Mouse (Mus musculus) midbrain, embryonic 13.5 days (tissue): Measurements from ENCODE around the gene Aplf. TPM values are rescaled to one million over a fixed set of nuclear protein-coding genes. Genes with fewer than 3 reads are reported as not detected.
"Not testable (repeated sequence)": the region's sequence is repeated elsewhere in the genome, so short reads cannot be mapped to it uniquely, and the experiment has no call there.

ENCODE experiments used
- ATAC-seq: fragments of 200-750 bp; cut with Nextera tagmentation; 2 replicates; pipeline ENCODE4 v1.8.0; 2017; ENCODE audit warnings: mild to moderate bottlenecking, moderate TSS enrichment, moderate library complexity
- H3K27ac ChIP-seq: fragments of 300-500 bp; sonication (generic); 2 replicates; pipeline ENCODE4 v1.5.1; 2015; ENCODE audit warnings: inconsistent platforms, mild to moderate bottlenecking, moderate library complexity
- H3K27me3 ChIP-seq: fragments of 300-500 bp; sonication (generic); 2 replicates; pipeline ENCODE4 v1.6.1; 2015; ENCODE audit warnings: mild to moderate bottlenecking, inconsistent platforms
- H3K36me3 ChIP-seq: fragments of 300-500 bp; sonication (generic); 2 replicates; pipeline ENCODE4 v1.6.1; 2015; ENCODE audit warnings: mild to moderate bottlenecking, inconsistent platforms
- H3K4me1 ChIP-seq: fragments of 300-500 bp; sonication (generic); replicated peaks from 2 replicates; pipeline ENCODE4 v1.6.1; 2015; ENCODE audit warnings: inconsistent platforms
- H3K4me2 ChIP-seq: fragments of 300-500 bp; sonication (generic); replicated peaks from 2 replicates; pipeline ENCODE4 v1.6.1; 2015; ENCODE audit warnings: moderate library complexity, mild to moderate bottlenecking, inconsistent platforms
- H3K4me3 ChIP-seq: fragments of 300-500 bp; sonication (generic); replicated peaks from 2 replicates; pipeline ENCODE4 v1.5.1; 2015; ENCODE audit warnings: mild to moderate bottlenecking, inconsistent platforms
- H3K9ac ChIP-seq: fragments of 300-500 bp; sonication (generic); replicated peaks from 2 replicates; pipeline ENCODE4 v1.6.1; 2015; ENCODE audit warnings: mild to moderate bottlenecking, inconsistent platforms
- H3K9me3 ChIP-seq: fragments of 300-500 bp; sonication (generic); 2 replicates; pipeline ENCODE4 v1.6.1; 2016; ENCODE audit warnings: mild to moderate bottlenecking, inconsistent platforms
- WGBS: fragments of 180-500 bp; shearing (Covaris S2); methylation state at CpG from one replicate; pipeline ENCODE4 v1.1.7; 2015; 5-methylcytosine and 5-hydroxymethylcytosine counted together
- polyA plus RNA-seq: library from polyadenylated mRNA; unstranded; fragments of >200 nt; fragmentation: Nextera tagmentation; extraction: Ambion mirVana; gene quantifications from 2 replicates; pipeline ENCODE4 v1.2.1, GENCODE M21; 2015

Aplf gene
- polyA plus RNA-seq, 1 experiment from 2014 or later = 10.7 TPM

DNA sequence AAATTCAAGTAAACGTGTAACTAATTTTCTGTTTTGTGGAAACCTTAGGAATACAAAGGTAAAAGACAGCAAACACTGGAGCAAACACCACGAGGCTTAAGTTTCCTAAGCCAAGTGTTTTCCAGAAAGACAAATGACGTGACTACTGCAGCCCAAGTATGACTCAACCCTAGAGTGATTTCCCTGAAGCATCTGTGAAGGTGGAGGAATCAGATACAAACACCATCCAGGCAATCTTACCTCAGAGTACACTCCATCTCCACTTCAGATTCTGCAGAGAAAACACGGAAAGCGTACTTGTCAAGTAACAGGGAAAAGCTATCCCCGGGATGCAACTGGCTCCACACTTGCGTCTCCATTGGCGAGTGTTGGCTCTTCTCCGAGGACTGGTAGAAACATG lies 8.5 kb downstream of the Aplf start:
- no peak overlapping the region for H3K4me3 ChIP-seq
- no peaks in the 10 kb centered on the region for H3K36me3 ChIP-seq
- ATAC-seq = no peak
- no peaks in the 10 kb centered on the region for H3K27me3 ChIP-seq
- no peak overlapping the region for H3K27ac ChIP-seq
- peaks cover 6% of the 10 kb centered on the region for H3K4me1 ChIP-seq
- no peak overlapping the region for H3K9ac ChIP-seq
- no peak overlapping the region for H3K4me2 ChIP-seq
- no peaks in the 10 kb centered on the region for H3K9me3 ChIP-seq
- WGBS = 92% methylated on average over 9 of the region's 9 CpGs

DNA sequence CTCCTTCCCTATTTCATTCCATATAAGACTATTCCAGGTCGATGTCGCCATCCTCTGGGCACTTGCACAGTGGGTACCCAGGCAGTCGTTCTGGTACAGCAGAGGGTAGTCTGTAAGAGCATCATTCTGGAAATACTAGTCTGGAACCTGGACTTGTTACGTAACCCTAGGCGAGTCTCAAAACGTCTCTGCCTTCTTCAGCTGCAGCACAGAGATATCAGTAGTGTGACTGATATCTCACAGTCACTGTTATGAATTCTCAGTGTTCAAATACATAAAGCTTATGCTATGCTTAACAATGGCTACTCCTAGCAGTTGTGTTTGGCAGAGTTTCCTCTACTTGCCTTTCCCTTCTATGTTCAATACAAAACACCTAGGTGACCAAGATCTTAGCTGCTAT lies 9.8 kb downstream of the Aplf start:
- Histone ChIP-seq H3K9me3 (no peaks in the 10 kb centered on the region), H3K4me2 (no peak overlapping the region), H3K4me1 (no peaks in the 10 kb centered on the region), H3K36me3 (0 out of 2 replicates have a peak, but pooled peaks cover 3% of the 10 kb centered on the region), H3K27me3 (no peaks in the 10 kb centered on the region), H3K9ac (no peak overlapping the region), H3K27ac (no peak overlapping the region), H3K4me3 (no peak overlapping the region)
- ATAC-seq = no peak
- WGBS = 77% methylated on average over 6 of the region's 6 CpGs

DNA sequence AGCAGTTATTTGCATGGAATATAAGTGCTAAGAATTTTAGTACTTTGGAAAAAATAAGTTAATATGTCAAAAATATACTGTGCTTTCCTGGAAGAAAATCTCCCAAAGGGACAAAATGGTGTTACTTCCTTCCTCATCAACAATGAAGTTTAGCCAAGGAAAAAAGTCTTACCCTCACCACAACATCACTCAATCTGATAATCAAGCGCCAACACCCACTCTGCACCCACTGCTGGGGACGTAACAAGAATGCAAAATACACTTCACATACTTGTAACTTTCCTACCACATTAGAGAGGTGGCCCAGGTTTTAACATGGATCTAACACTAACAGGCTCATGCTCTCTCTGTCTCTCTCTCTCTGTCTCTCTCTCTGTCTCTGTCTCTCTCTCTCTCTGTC lies 10.3 kb downstream of the Aplf start:
- Histone ChIP-seq H3K4me1 (no peaks in the 10 kb centered on the region), H3K27ac (no peak overlapping the region), H3K4me3 (no peak overlapping the region), H3K36me3 (0 out of 2 replicates have a peak, but pooled peaks cover 3% of the 10 kb centered on the region), H3K9me3 (no peaks in the 10 kb centered on the region), H3K27me3 (no peaks in the 10 kb centered on the region), H3K9ac (no peak overlapping the region), H3K4me2 (no peak overlapping the region)
- 90% methylated on average over 2 of the region's 2 CpGs for WGBS
- no peak for ATAC-seq

DNA sequence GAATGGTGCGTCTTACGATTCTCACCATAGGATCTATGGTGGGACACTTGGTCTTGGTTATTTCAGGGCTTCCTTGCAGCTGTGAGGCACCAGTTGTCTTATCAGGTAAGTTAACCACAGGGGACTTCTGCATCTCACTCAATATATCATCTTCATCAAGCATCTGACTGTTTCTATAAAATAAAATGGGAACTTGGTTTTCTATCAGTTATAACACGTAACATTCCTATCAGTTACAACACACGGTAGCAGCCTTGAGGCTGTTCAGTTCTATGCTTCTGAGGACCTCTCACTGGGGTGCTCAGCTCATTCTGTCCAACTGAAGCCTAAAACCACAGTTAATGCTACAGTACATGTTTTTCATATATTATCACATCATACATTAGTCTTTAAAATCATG lies 13.2 kb downstream of the Aplf start:
- Histone ChIP-seq H3K9ac (no peak overlapping the region), H3K4me1 (no peaks in the 10 kb centered on the region), H3K9me3 (no peaks in the 10 kb centered on the region), H3K36me3 (0 out of 2 replicates have a peak, but pooled peaks cover 7% of the 10 kb centered on the region), H3K27ac (no peak overlapping the region), H3K27me3 (no peaks in the 10 kb centered on the region), H3K4me3 (no peak overlapping the region), H3K4me2 (no peak overlapping the region)
- 98% methylated on average over 4 of the region's 4 CpGs for WGBS
- no peak for ATAC-seq

DNA sequence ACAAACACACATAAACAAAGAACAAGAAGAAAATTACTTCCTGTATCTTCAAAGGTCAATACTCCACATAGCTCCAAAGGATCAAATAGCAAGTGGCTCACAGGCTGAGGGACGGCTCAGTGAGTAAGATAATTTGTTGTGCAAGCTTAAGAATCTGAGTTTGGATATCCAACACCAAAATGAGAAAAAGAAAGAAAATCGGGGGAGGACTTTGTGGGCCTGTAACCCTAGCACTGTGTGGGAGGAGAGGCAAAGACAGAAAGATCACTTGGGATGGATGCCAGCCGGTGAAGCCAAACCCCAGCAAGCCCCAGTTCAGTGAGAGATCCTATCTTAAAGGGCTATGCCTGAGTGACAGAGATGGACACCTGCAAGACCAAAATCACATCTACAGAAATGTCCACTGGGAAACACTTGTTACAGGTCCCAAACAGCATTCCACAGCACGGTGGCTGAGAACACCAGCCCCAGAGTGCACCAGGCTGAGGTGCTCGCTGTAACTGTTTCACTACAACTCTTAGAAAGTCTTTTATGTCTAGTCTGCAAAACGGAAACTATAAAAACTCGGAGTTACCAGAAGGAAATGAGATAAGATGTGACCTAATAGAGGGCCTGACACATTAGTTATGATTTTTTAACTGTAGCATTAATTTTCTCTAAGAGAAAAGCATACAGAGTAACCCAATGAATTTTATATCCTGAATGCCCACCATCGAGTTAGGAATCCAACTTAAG lies 17.9 kb downstream of the Aplf start:
- H3K9ac ChIP-seq = no peak overlapping the region
- H3K4me3 ChIP-seq = no peak overlapping the region
- H3K4me1 ChIP-seq = no peaks in the 10 kb centered on the region
- H3K4me2 ChIP-seq = no peak overlapping the region
- no peaks in the 10 kb centered on the region for H3K9me3 ChIP-seq
- WGBS = 84% methylated on average over 8 of the region's 8 CpGs
- H3K27ac ChIP-seq = no peak overlapping the region
- ATAC-seq = no peak
- no peaks in the 10 kb centered on the region for H3K27me3 ChIP-seq
- H3K36me3 ChIP-seq = peaks cover 13% of the 10 kb centered on the region

DNA sequence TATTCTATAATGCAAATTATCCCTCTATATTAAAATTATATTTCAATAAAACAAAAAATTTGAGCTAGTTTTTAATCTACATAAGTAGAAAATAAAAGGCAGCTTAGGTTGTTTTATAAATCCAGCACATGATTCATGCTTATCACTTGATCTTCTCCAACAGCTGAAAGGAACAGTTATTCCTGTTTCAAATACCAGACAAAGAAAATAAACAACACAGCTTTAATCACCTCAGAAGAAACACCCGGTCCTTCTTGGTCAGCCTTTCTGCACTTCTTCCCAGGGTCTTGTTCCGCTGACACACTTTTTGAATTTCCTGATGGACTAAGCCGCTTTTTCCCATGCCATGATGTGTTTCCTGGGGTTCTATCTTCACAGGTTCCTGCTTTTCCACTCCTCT lies 18.5 kb downstream of the Aplf start:
- no peak for ATAC-seq
- Histone ChIP-seq H3K4me2 (no peak overlapping the region), H3K9me3 (no peaks in the 10 kb centered on the region), H3K9ac (no peak overlapping the region), H3K27me3 (no peaks in the 10 kb centered on the region), H3K36me3 (peaks cover 13% of the 10 kb centered on the region), H3K4me1 (no peaks in the 10 kb centered on the region), H3K4me3 (no peak overlapping the region), H3K27ac (no peak overlapping the region)
- WGBS = 82% methylated on average over 3 of the region's 3 CpGs

DNA sequence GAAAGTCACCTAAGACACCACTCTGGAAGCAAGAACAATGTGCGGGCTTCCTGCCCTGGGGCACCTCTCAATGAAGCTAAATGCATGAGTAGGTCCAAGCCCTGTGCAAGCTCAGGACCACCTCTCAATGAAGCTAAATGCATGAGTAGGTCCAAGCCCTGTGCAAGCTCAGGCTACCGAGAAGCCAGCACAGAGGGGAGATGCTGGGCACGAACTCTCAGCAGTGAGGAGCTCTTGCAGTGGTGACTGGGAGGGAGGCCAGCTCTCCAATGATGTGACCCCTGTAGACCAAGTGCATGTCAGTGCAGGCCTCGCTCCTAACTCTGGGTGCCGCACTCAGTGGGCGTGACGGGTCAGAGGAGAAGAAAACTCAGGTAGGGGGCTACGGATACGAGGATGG lies 19.3 kb downstream of the Aplf start:
- Histone ChIP-seq H3K27ac (no peak overlapping the region), H3K4me2 (no peak overlapping the region), H3K9ac (no peak overlapping the region), H3K4me3 (no peak overlapping the region), H3K27me3 (no peaks in the 10 kb centered on the region), H3K9me3 (no peaks in the 10 kb centered on the region), H3K4me1 (no peaks in the 10 kb centered on the region), H3K36me3 (peaks cover 10% of the 10 kb centered on the region)
- ATAC-seq = no peak
- WGBS = 88% methylated on average over 9 of the region's 9 CpGs

DNA sequence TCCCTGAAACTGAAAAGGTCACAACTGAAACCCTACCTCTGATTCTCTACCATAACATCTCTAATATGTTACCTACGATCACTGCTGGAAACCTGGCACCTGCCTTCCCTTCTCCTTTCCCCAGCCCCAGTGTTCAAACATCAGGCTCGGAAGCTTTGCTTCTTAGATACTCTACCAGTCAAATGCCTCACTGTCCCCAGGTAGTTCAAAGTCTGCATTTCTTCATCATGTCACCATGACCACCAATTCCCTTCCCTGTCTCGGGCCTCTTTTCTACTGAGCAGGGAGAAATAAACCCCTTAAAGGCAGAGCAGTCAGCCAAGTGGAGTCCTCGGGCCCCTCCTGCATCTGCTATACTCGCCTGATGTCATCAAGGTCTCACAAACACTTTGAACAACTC lies 20.2 kb downstream of the Aplf start:
- Histone ChIP-seq H3K27me3 (no peaks in the 10 kb centered on the region), H3K9ac (no peak overlapping the region), H3K4me2 (no peak overlapping the region), H3K9me3 (no peaks in the 10 kb centered on the region), H3K4me3 (no peak overlapping the region), H3K27ac (no peak overlapping the region), H3K4me1 (no peaks in the 10 kb centered on the region), H3K36me3 (peaks cover 10% of the 10 kb centered on the region)
- no peak for ATAC-seq
- WGBS = 85% methylated on average over 5 of the region's 5 CpGs

DNA sequence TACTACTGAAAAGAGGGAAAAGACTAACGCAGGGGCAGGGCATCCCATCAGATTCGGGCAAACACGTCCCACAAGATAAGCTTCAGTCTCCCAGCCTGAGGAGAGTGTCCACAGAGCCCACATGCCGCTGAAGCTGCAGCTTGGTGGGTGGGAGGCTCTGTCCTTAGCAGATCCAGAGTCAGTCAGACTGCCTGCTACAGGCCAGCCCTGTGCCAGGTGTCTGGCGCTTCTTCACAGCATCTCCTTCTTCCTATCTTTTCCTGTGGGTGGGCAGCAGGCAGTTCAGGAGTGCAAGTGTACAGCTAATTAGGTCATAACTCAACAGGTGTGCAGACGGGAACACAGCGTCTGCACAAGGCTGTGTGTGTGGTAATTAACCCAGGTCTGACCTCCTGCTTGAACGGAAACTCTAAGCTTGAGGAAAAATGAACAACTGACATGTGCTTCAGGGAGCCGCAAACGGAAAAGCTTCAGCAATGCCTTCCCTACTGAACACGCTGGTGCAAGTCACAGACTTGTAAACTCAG lies 33.8 kb downstream of the Aplf start:
- peaks cover 8% of the 10 kb centered on the region for H3K36me3 ChIP-seq
- H3K4me1 ChIP-seq = no peaks in the 10 kb centered on the region
- H3K9me3 ChIP-seq = no peaks in the 10 kb centered on the region
- no peak overlapping the region for H3K4me2 ChIP-seq
- no peak overlapping the region for H3K9ac ChIP-seq
- no peak overlapping the region for H3K4me3 ChIP-seq
- 79% methylated on average over 11 of the region's 11 CpGs for WGBS
- H3K27me3 ChIP-seq = no peaks in the 10 kb centered on the region
- no peak for ATAC-seq
- no peak overlapping the region for H3K27ac ChIP-seq

DNA sequence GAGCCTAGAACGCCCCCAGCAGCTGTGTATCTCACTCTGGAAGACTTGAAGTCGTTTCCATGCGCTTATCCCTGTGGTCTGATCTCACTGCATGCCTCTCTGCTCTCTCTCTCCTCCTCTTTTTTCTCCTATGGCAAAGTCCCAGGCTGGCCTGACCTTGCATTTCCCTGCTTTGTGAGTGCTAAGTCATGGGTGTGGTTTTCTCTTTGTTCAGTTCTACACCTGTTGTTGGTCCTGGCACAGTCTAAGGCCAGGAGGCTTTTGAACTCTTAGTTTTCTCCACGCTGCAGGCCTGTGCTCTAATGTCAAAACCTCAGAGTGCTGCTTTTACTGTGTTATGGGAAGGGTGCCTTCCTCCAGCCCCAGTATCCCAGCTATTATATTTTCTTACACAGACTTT lies 39.8 kb downstream of the Aplf start:
- no peaks in the 10 kb centered on the region for H3K27me3 ChIP-seq
- H3K4me1 ChIP-seq = no peaks in the 10 kb centered on the region
- H3K9ac ChIP-seq = no peak overlapping the region
- H3K36me3 ChIP-seq = peaks cover 8% of the 10 kb centered on the region; the same call in 1 of the 2 replicates
- WGBS = 82% methylated on average over 4 of the region's 4 CpGs
- ATAC-seq = no peak
- H3K9me3 ChIP-seq = no peaks in the 10 kb centered on the region
- H3K4me2 ChIP-seq = no peak overlapping the region
- no peak overlapping the region for H3K4me3 ChIP-seq
- H3K27ac ChIP-seq = no peak overlapping the region

DNA sequence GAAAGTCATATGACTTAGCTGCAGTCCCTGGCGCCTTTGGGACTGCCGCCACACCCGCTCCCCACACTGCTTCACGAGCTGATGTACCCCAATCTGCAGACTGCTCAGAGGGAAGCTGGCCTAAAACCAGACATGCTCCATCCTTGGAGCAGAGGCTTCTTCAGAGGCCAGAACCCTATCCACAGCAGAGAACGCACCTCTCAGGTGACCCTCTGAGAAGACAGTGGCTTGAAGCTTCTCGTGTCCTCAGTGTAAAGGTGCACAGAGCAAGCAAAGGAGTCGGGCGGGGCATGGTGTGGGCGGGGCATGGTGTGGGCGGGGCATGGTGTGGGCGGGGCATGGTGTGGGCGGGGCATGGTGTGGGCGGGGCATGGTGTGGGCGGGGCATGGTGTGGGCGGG lies 43.1 kb downstream of the Aplf start:
- ATAC-seq, H3K4me1 ChIP-seq: not testable (repeated sequence)

DNA sequence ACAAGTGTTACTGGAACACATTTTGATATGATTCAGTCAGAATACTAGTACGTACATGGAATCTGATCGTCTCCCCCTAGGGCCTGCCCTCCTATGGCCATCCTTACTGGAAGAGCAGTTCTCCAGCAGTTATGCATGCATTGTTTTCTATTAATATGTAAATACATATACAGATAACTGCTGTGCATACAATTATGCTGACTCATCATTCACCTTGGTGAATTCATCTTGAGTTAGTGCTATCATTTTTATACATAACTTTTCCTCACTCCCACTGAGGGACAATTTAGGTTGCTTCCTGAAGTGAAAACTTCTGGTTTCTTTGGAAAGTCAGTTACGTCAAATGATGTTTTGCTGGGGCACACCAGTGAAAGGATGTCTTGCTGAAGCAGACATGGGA lies 48.8 kb downstream of the Aplf start:
- Histone ChIP-seq H3K36me3 (no peaks in the 10 kb centered on the region), H3K4me1 (peaks cover 4% of the 10 kb centered on the region; the same call in 1 of the 2 replicates), H3K4me3 (no peak overlapping the region), H3K9ac (no peak overlapping the region), H3K9me3 (no peaks in the 10 kb centered on the region), H3K27me3 (no peaks in the 10 kb centered on the region), H3K4me2 (no peak overlapping the region), H3K27ac (no peak overlapping the region)
- WGBS = 94% methylated on average over 3 of the region's 3 CpGs
- no peak for ATAC-seq

More for the DNA sequence above, 43.1 kb downstream of the Aplf start:
- 77% methylated on average over 15 of the region's 15 CpGs for WGBS
- H3K4me3 ChIP-seq, H3K27me3 ChIP-seq, H3K36me3 ChIP-seq, H3K27ac ChIP-seq, H3K9me3 ChIP-seq, H3K4me2 ChIP-seq, H3K9ac ChIP-seq: not testable (repeated sequence)

DNA sequence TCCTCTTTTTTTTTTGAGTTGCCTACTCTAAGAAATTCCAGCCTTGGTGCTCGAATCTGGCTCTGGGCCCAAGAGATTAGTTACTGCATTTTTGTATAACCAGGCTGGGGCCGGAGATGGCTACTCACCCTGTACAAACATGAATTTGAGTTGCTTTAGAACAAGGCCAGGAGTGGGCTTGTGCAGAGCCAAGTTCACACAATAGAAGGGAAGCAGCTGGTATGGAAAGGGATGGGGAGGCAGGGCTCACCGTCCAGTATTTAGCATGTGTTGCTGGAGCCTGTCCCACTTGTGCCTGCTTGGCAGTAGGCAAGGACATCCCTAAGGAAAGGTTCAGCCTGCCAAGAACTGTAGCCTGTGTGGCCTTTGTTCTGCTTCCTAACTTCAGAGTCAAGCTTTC lies 50.7 kb downstream of the Aplf start:
- Histone ChIP-seq H3K27ac (no peak overlapping the region), H3K4me2 (no peak overlapping the region), H3K4me3 (no peak overlapping the region), H3K36me3 (no peaks in the 10 kb centered on the region), H3K9me3 (no peaks in the 10 kb centered on the region), H3K4me1 (peaks cover 4% of the 10 kb centered on the region; the same call in 1 of the 2 replicates), H3K27me3 (no peaks in the 10 kb centered on the region), H3K9ac (no peak overlapping the region)
- WGBS = 51% methylated on average over 3 of the region's 3 CpGs
- ATAC-seq = peak; percentile 86
